Mouse (Mus musculus): ENCODE measurements around the gene Spsb4. TPM values are rescaled to one million over a fixed set of nuclear protein-coding genes. Genes with fewer than 3 reads are reported as not detected.
A peak's percentile ranks its signal among the peaks of the same experiment; 100 is the strongest.

Gene Spsb4
- total RNA-seq, 2 experiments from 2014 or later: 11.4 to 17.9 TPM

GRCm38 (mm10) chr9:96981121-96981520, 37.5 kb downstream of the Spsb4 start:
- no peak for DNase-seq
- intact Hi-C loops (cut with DNase I): no loop called here

GRCm38 (mm10) chr9:96980037-96980997, 38.3 kb downstream of the Spsb4 start:
- intact Hi-C loops (cut with DNase I): no loop called here
- no peak for DNase-seq

- intact Hi-C loops (cut with DNase I): no loop called here
- no peak for DNase-seq
Observed at GRCm38 (mm10) chr9:96979417-96980030, 39.1 kb downstream of the Spsb4 start.

GRCm38 (mm10) chr9:96978147-96978782, 40.4 kb downstream of the Spsb4 start:
- no peak for DNase-seq
- intact Hi-C loops (cut with DNase I): no loop called here

- peak; percentile 76 to 78 for DNase-seq
- intact Hi-C loops (cut with DNase I): no loop called here
Observed at GRCm38 (mm10) chr9:96977287-96978145, 41.1 kb downstream of the Spsb4 start.

GRCm38 (mm10) chr9:96973091-96973490, 45.6 kb downstream of the Spsb4 start:
- intact Hi-C loops (cut with DNase I): no loop called here
- no peak for DNase-seq

- peak; percentile 91 to 92 for DNase-seq
- intact Hi-C loops (cut with DNase I): no loop called here
Observed at GRCm38 (mm10) chr9:96971625-96972404, 46.8 kb downstream of the Spsb4 start.

GRCm38 (mm10) chr9:96967516-96967915, 51.1 kb downstream of the Spsb4 start:
- DNase-seq: no peak
- intact Hi-C loops (cut with DNase I): no loop called here

GRCm38 (mm10) chr9:96966465-96966864, 52.2 kb downstream of the Spsb4 start:
- intact Hi-C loops (cut with DNase I): no loop called here

GRCm38 (mm10) chr9:96963443-96964215, 55.0 kb downstream of the Spsb4 start:
- intact Hi-C loops (cut with DNase I): no loop called here
- DNase-seq: no peak

More at GRCm38 (mm10) chr9:96966465-96966864, 52.2 kb downstream of the Spsb4 start:
- no peak for DNase-seq

GRCm38 (mm10) chr9:96962714-96963113, 55.9 kb downstream of the Spsb4 start:
- intact Hi-C loops (cut with DNase I): no loop called here
- DNase-seq: no peak

GRCm38 (mm10) chr9:96961986-96962701, 56.5 kb downstream of the Spsb4 start:
- DNase-seq: no peak

GRCm38 (mm10) chr9:96961006-96961405, 57.6 kb downstream of the Spsb4 start:
- DNase-seq: peak in 1 of 2 experiments; percentile 73
- intact Hi-C loops (cut with DNase I): loop anchor here (1.0 kb wide), 3 partner anchors 45 to 107 kb away; partner anchors contain the start of gene Spsb4

More at GRCm38 (mm10) chr9:96961986-96962701, 56.5 kb downstream of the Spsb4 start:
- intact Hi-C loops (cut with DNase I): loop anchor here (1.0 kb wide), 3 partner anchors 46 to 106 kb away; partner anchors contain the start of gene Spsb4

GRCm38 (mm10) chr9:96960241-96960640, 58.4 kb downstream of the Spsb4 start:
- no peak for DNase-seq
- intact Hi-C loops (cut with DNase I): no loop called here

GRCm38 (mm10) chr9:96959469-96959868, 59.2 kb downstream of the Spsb4 start:
- no peak for DNase-seq
- intact Hi-C loops (cut with DNase I): no loop called here

GRCm38 (mm10) chr9:96958009-96958615, 60.5 kb downstream of the Spsb4 start:
- intact Hi-C loops (cut with DNase I): no loop called here
- DNase-seq: no peak

- intact Hi-C loops (cut with DNase I): no loop called here
- no peak for DNase-seq
Observed at GRCm38 (mm10) chr9:96957298-96957865, 61.3 kb downstream of the Spsb4 start.

All from heart, postnatal 10 days (tissue).